Mouse (Mus musculus) myocyte (in vitro differentiated cells): ENCODE measurements around the gene Cbs. TPM values are rescaled to one million over a fixed set of nuclear protein-coding genes. Genes with fewer than 3 reads are reported as not detected.
A peak's percentile ranks its signal among the peaks of the same experiment; 100 is the strongest.

Experiments
- H3K27me3 ChIP-seq: one replicate; pipeline ENCODE4 v1.6.1; 2011; ENCODE audit not compliant: control insufficient read depth, insufficient read depth, insufficient read length
- H3K36me3 ChIP-seq: one replicate; pipeline ENCODE4 v1.6.1; 2011; ENCODE audit not compliant: control insufficient read depth, insufficient read depth
- H3K4me2 ChIP-seq: one replicate; pipeline ENCODE4 v1.6.1; 2011; ENCODE audit warnings: low read depth, control low read depth
- H3K4me3 ChIP-seq: one replicate; pipeline ENCODE4 v1.5.1; 2011; ENCODE audit warnings: mild to moderate bottlenecking, control low read depth, moderate library complexity
- H3K79me2 ChIP-seq: one replicate; pipeline ENCODE4 v1.6.1; 2011; ENCODE audit not compliant: control insufficient read depth, insufficient read depth
- H3ac ChIP-seq: one replicate; pipeline ENCODE4 v1.6.1; 2011; ENCODE audit not compliant: control insufficient read depth, insufficient read length
- CEBPB ChIP-seq: IDR thresholded peaks from 2 replicates; pipeline ENCODE4 v1.6.1; 2011; ENCODE audit warnings: mild to moderate bottlenecking, moderate library complexity; ENCODE audit not compliant: poor library complexity, insufficient read depth, severe bottlenecking
- E2F4 ChIP-seq: IDR thresholded peaks from one replicate; pipeline ENCODE4 v1.6.1; 2011; ENCODE audit warnings: mild to moderate bottlenecking, control low read depth, moderate library complexity; ENCODE audit not compliant: insufficient read depth
- MAX ChIP-seq: IDR thresholded peaks from one replicate; pipeline ENCODE4 v1.6.1; 2011; ENCODE audit warnings: low read depth, mild to moderate bottlenecking, control low read depth
- MYOD1 ChIP-seq, 3 experiments: IDR thresholded peaks; one replicate each; pipeline ENCODE4 v1.6.1; 2011; ENCODE audit warnings: control low read depth in 2 of 3, low read depth in 2 of 3, mild to moderate bottlenecking in 2 of 3, moderate library complexity in 1 of 3; ENCODE audit not compliant: insufficient read length in 2 of 3, control insufficient read depth in 1 of 3
- MYOG ChIP-seq, 3 experiments: IDR thresholded peaks; one replicate each; pipeline ENCODE4 v1.6.1; 2011; ENCODE audit warnings: control low read depth in 2 of 3, low read depth in 2 of 3, mild to moderate bottlenecking in 2 of 3; ENCODE audit not compliant: insufficient read length in 2 of 3, control insufficient read depth in 1 of 3, insufficient read depth in 1 of 3
- POLR2A ChIP-seq: IDR thresholded peaks from one replicate; pipeline ENCODE4 v1.6.1; 2011; ENCODE audit warnings: low read depth, mild to moderate bottlenecking, control low read depth, moderate library complexity; ENCODE audit not compliant: insufficient read length
- POLR2AphosphoS2 ChIP-seq: IDR thresholded peaks from one replicate; pipeline ENCODE4 v1.6.1; 2011; ENCODE audit warnings: low read depth, control low read depth; ENCODE audit not compliant: insufficient read length
- REST ChIP-seq: IDR thresholded peaks from one replicate; pipeline ENCODE4 v1.6.1; 2011; ENCODE audit warnings: mild to moderate bottlenecking, control low read depth, moderate library complexity; ENCODE audit not compliant: insufficient read depth, insufficient read length
- SRF ChIP-seq: IDR thresholded peaks from one replicate; pipeline ENCODE4 v1.6.1; 2011; ENCODE audit warnings: low read depth; ENCODE audit not compliant: control insufficient read depth, insufficient read length
- TCF12 ChIP-seq: IDR thresholded peaks from one replicate; pipeline ENCODE4 v1.6.1; 2011; ENCODE audit warnings: mild to moderate bottlenecking, control low read depth; ENCODE audit not compliant: poor library complexity, insufficient read depth, severe bottlenecking
- TCF3 ChIP-seq: IDR thresholded peaks from one replicate; pipeline ENCODE4 v1.6.1; 2011; ENCODE audit warnings: low read depth, control low read depth; ENCODE audit not compliant: insufficient read length
- USF1 ChIP-seq: IDR thresholded peaks from one replicate; pipeline ENCODE4 v1.6.1; 2011; ENCODE audit warnings: low read depth, mild to moderate bottlenecking, control low read depth, moderate library complexity
- polyA plus RNA-seq: library from polyadenylated mRNA; unstranded; fragments of >200 nt; fragmentation: generic; extraction: Trizol; gene quantifications from one replicate; pipeline ENCODE4 v1.2.1, GENCODE M21; 2012; ENCODE audit warnings: missing spikeins

Cbs gene
- polyA plus RNA-seq, 1 experiment, result 0.06 TPM

DNA sequence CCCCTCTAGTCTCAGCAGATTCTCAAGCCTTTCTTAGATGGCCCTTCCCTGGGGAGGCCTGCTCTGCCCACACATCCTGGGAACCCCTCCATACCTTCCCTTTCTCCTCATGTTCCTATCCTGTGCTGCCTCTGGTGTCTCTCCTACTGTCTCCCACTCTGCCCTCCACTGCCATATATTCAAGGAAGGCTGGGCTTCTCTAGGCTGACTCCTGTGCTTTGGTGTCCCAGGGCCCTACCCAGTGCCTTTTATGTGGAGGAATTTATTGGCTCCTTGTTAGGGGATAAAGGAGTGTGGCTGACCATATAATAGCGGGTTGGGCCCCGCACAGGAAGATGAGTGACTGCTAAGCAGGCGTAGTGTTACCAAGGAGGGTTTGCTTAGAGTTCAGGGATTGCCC is 53.9 kb downstream of the Cbs start:
- TF ChIP-seq MAX (no peak), E2F4 (no peak), SRF (no peak), USF1 (no peak), POLR2A (no peak), TCF3 (no peak)
- no peak overlapping the region for H3ac ChIP-seq
- no peak overlapping the region for H3K4me2 ChIP-seq
- peaks cover 4% of the 10 kb centered on the region for H3K36me3 ChIP-seq
- no peaks in the 10 kb centered on the region for H3K27me3 ChIP-seq
- no peaks in the 10 kb centered on the region for H3K79me2 ChIP-seq
- H3K4me3 ChIP-seq, result no peak overlapping the region

GRCm38 (mm10) chr17:31580344-31580743 is 56.7 kb downstream of the Cbs start:
- Histone ChIP-seq H3ac (no peak overlapping the region), H3K36me3 (peaks cover 4% of the 10 kb centered on the region), H3K4me2 (no peak overlapping the region), H3K79me2 (no peaks in the 10 kb centered on the region), H3K27me3 (no peaks in the 10 kb centered on the region), H3K4me3 (no peak overlapping the region)
- TF ChIP-seq MAX (no peak), POLR2A (no peak), TCF3 (no peak), REST (no peak), USF1 (no peak), E2F4 (no peak), MYOG (IDR thresholded peaks at IDR 0.05; ENCODE audit: control insufficient read depth in 1 of 3, insufficient read depth in 1 of 3, insufficient read length in 2 of 3, low read depth in 2 of 3) (no peak)

DNA sequence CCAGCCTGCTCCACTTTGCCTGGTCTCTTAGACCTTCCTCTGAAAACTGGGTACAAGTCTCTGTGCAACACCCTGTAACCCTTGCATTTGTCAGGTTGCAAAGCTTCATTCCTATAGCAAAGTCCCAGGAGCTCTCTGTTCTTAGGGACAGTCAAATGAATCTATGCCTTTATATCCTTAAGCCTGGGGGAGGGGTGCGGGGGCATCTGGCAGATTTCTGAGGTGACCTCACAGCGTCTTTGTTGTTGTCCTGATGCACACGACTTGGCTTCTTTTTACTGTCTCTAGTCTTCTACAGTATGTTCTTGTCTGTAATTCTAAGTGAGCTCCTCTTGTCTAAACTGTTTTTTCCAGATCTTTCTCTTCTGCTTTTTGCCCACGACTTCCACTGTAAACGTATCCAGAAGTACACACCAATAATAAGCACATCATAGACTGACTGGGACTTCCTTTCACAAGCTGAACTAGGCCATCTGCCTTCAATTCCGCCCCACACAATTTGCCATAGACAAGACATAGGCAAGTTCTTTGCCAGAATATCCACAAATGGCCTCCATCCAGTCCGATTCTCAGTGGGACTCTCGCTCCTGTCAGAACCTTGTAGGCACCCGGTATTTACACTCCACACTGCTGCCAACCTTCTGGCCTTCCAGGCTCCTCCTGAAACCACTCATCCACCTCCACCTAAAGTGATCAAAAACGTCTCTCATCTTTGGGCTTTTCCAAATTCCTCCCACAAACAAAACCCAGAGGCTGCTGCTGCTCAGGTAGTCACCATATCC is 60.5 kb downstream of the Cbs start:
- Histone ChIP-seq H3K4me3 (no peak overlapping the region), H3K27me3 (no peaks in the 10 kb centered on the region), H3K4me2 (no peak overlapping the region), H3ac (no peak overlapping the region), H3K36me3 (no peaks in the 10 kb centered on the region), H3K79me2 (no peaks in the 10 kb centered on the region)
- TF ChIP-seq TCF12 (no peak), POLR2AphosphoS2 (no peak), POLR2A (no peak), USF1 (no peak), MAX (no peak), MYOD1 (IDR thresholded peaks at IDR 0.05; ENCODE audit: control insufficient read depth in 1 of 3, insufficient read length in 2 of 3, low read depth in 2 of 3) (no peak), REST (no peak), CEBPB (no peak), MYOG (IDR thresholded peaks at IDR 0.05; ENCODE audit: control insufficient read depth in 1 of 3, insufficient read depth in 1 of 3, insufficient read length in 2 of 3, low read depth in 2 of 3) (no peak), TCF3 (no peak), SRF (no peak)

- no peaks in the 10 kb centered on the region for H3K27me3 ChIP-seq
- H3K36me3 ChIP-seq, result no peaks in the 10 kb centered on the region
- peak overlapping the region; percentile 59 for H3K4me2 ChIP-seq
- H3ac ChIP-seq, result no peak overlapping the region
- TF ChIP-seq SRF, result no peak
- no peak for TF ChIP-seq REST
- no peak for TF ChIP-seq CEBPB
- peak; percentile 65 for TF ChIP-seq TCF3
- no peak for TF ChIP-seq POLR2AphosphoS2
- peak; percentile 86 for TF ChIP-seq TCF12
- no peak for TF ChIP-seq MAX
- no peak for TF ChIP-seq E2F4
- TF ChIP-seq MYOD1 (IDR thresholded peaks at IDR 0.05; ENCODE audit: control insufficient read depth in 1 of 3, insufficient read length in 2 of 3, low read depth in 2 of 3), result peak in 2 of 3 experiments; percentile 91 to 93
- no peak for TF ChIP-seq USF1
- no peak for TF ChIP-seq POLR2A
- peak; percentile 78 to 94 (median 86) for TF ChIP-seq MYOG (IDR thresholded peaks at IDR 0.05; ENCODE audit: control insufficient read depth in 1 of 3, insufficient read depth in 1 of 3, insufficient read length in 2 of 3, low read depth in 2 of 3)
- no peak overlapping the region for H3K4me3 ChIP-seq
- H3K79me2 ChIP-seq, result peaks cover 5% of the 10 kb centered on the region
These were observed 62.4 kb downstream of the Cbs start for GRCm38 (mm10) chr17:31574662-31575061.

- H3K4me3 ChIP-seq, result no peak overlapping the region
- TF ChIP-seq MAX, result no peak
- TF ChIP-seq POLR2AphosphoS2, result no peak
- no peak for TF ChIP-seq TCF3
- TF ChIP-seq E2F4, result no peak
- no peak for TF ChIP-seq REST
- no peak for TF ChIP-seq SRF
- no peak for TF ChIP-seq USF1
- no peak for TF ChIP-seq MYOG (IDR thresholded peaks at IDR 0.05; ENCODE audit: control insufficient read depth in 1 of 3, insufficient read depth in 1 of 3, insufficient read length in 2 of 3, low read depth in 2 of 3)
- no peak for TF ChIP-seq MYOD1 (IDR thresholded peaks at IDR 0.05; ENCODE audit: control insufficient read depth in 1 of 3, insufficient read length in 2 of 3, low read depth in 2 of 3)
- no peak for TF ChIP-seq TCF12
- no peak for TF ChIP-seq CEBPB
- no peak for TF ChIP-seq POLR2A
- H3K79me2 ChIP-seq, result peaks cover 35% of the 10 kb centered on the region
- no peak overlapping the region for H3ac ChIP-seq
- no peaks in the 10 kb centered on the region for H3K27me3 ChIP-seq
- no peak overlapping the region for H3K4me2 ChIP-seq
- H3K36me3 ChIP-seq, result no peaks in the 10 kb centered on the region
These were observed 65.3 kb downstream of the Cbs start for GRCm38 (mm10) chr17:31571689-31572088.
